Mouse (Mus musculus) myocyte (in vitro differentiated cells): ENCODE measurements around the gene Simc1.

Experiments used
- E2F4 ChIP-seq: IDR thresholded peaks from one replicate; pipeline ENCODE4 v1.6.1; 2011; ENCODE audit warnings: mild to moderate bottlenecking, control low read depth, moderate library complexity; ENCODE audit not compliant: insufficient read depth
- MAX ChIP-seq: IDR thresholded peaks from one replicate; pipeline ENCODE4 v1.6.1; 2011; ENCODE audit warnings: low read depth, mild to moderate bottlenecking, control low read depth
- MYOD1 ChIP-seq, 3 experiments: IDR thresholded peaks; one replicate each; pipeline ENCODE4 v1.6.1; 2011; ENCODE audit warnings: control low read depth in 2 of 3, low read depth in 2 of 3, mild to moderate bottlenecking in 2 of 3, moderate library complexity in 1 of 3; ENCODE audit not compliant: insufficient read length in 2 of 3, control insufficient read depth in 1 of 3
- MYOG ChIP-seq, 3 experiments: IDR thresholded peaks; one replicate each; pipeline ENCODE4 v1.6.1; 2011; ENCODE audit warnings: control low read depth in 2 of 3, low read depth in 2 of 3, mild to moderate bottlenecking in 2 of 3; ENCODE audit not compliant: insufficient read length in 2 of 3, control insufficient read depth in 1 of 3, insufficient read depth in 1 of 3
- POLR2A ChIP-seq: IDR thresholded peaks from one replicate; pipeline ENCODE4 v1.6.1; 2011; ENCODE audit warnings: low read depth, mild to moderate bottlenecking, control low read depth, moderate library complexity; ENCODE audit not compliant: insufficient read length
- REST ChIP-seq: IDR thresholded peaks from one replicate; pipeline ENCODE4 v1.6.1; 2011; ENCODE audit warnings: mild to moderate bottlenecking, control low read depth, moderate library complexity; ENCODE audit not compliant: insufficient read depth, insufficient read length
- TCF12 ChIP-seq: IDR thresholded peaks from one replicate; pipeline ENCODE4 v1.6.1; 2011; ENCODE audit warnings: mild to moderate bottlenecking, control low read depth; ENCODE audit not compliant: poor library complexity, insufficient read depth, severe bottlenecking
- TCF3 ChIP-seq: IDR thresholded peaks from one replicate; pipeline ENCODE4 v1.6.1; 2011; ENCODE audit warnings: low read depth, control low read depth; ENCODE audit not compliant: insufficient read length
- USF1 ChIP-seq: IDR thresholded peaks from one replicate; pipeline ENCODE4 v1.6.1; 2011; ENCODE audit warnings: low read depth, mild to moderate bottlenecking, control low read depth, moderate library complexity

GRCm38 (mm10) chr13:54501957-54502690 is 1.5 kb upstream of the Simc1 start:
- TF ChIP-seq POLR2A (no peak), USF1 (no peak), REST (no peak), E2F4 (no peak), MAX (no peak), TCF3 (no peak), TCF12 (no peak), MYOG (IDR thresholded peaks at IDR 0.05; ENCODE audit: control insufficient read depth in 1 of 3, insufficient read depth in 1 of 3, insufficient read length in 2 of 3, low read depth in 2 of 3) (no peak), MYOD1 (IDR thresholded peaks at IDR 0.05; ENCODE audit: control insufficient read depth in 1 of 3, insufficient read length in 2 of 3, low read depth in 2 of 3) (no peak)
